Mouse (Mus musculus) cerebral cortex, adult 2 months (tissue): ENCODE measurements around the gene Tmem248.

Experiments used
- WGBS: fragments of 180-500 bp; shearing (Covaris S2); methylation state at CpG from one replicate; pipeline ENCODE4 v1.1.7; 2018; 5-methylcytosine and 5-hydroxymethylcytosine counted together

Tmem248 gene

GRCm38 (mm10) chr5:130256678-130257271, 39.9 kb downstream of the Tmem248 start:
- WGBS, result under 1% methylated on average over 25 of the region's 25 CpGs

- WGBS, result 6% methylated on average over 8 of the region's 8 CpGs
Observed at GRCm38 (mm10) chr5:130257303-130257702, 40.4 kb downstream of the Tmem248 start.

GRCm38 (mm10) chr5:130263454-130263853, 46.6 kb downstream of the Tmem248 start:
- 54% methylated on average over 11 of the region's 11 CpGs for WGBS

- 88% methylated on average over 6 of the region's 6 CpGs for WGBS
Observed at GRCm38 (mm10) chr5:130264433-130265005, 47.6 kb downstream of the Tmem248 start.

GRCm38 (mm10) chr5:130266651-130267050, 49.8 kb downstream of the Tmem248 start:
- WGBS, result 72% methylated on average over 7 of the region's 7 CpGs

- WGBS, result 81% methylated on average over 1 of the region's 1 CpGs
Observed at GRCm38 (mm10) chr5:130267316-130267715, 50.4 kb downstream of the Tmem248 start.

- WGBS, result 63% methylated on average over 11 of the region's 11 CpGs
Observed at GRCm38 (mm10) chr5:130268976-130269375, 52.1 kb downstream of the Tmem248 start.

GRCm38 (mm10) chr5:130272344-130272743, 55.5 kb downstream of the Tmem248 start:
- WGBS, result 100% methylated on average over 1 of the region's 1 CpGs

GRCm38 (mm10) chr5:130273046-130273445, 56.2 kb downstream of the Tmem248 start:
- WGBS, result 58% methylated on average over 6 of the region's 6 CpGs

GRCm38 (mm10) chr5:130275509-130275908, 58.6 kb downstream of the Tmem248 start:
- 21% methylated on average over 4 of the region's 4 CpGs for WGBS

- WGBS, result 67% methylated on average over 7 of the region's 7 CpGs
Observed at GRCm38 (mm10) chr5:130278011-130278472, 61.2 kb downstream of the Tmem248 start.

GRCm38 (mm10) chr5:130283079-130283732, 66.3 kb downstream of the Tmem248 start:
- 61% methylated on average over 9 of the region's 9 CpGs for WGBS

- 97% methylated on average over 7 of the region's 7 CpGs for WGBS
Observed at GRCm38 (mm10) chr5:130288106-130288505, 71.2 kb downstream of the Tmem248 start.

GRCm38 (mm10) chr5:130290242-130290641, 73.4 kb downstream of the Tmem248 start:
- WGBS, result 98% methylated on average over 6 of the region's 6 CpGs

- 55% methylated on average over 12 of the region's 12 CpGs for WGBS
Observed at GRCm38 (mm10) chr5:130290775-130291174, 73.9 kb downstream of the Tmem248 start.

GRCm38 (mm10) chr5:130292976-130293375, 76.1 kb downstream of the Tmem248 start:
- WGBS, result 72% methylated on average over 4 of the region's 4 CpGs
